Mouse (Mus musculus) T-cell, adult 66 days (primary cell): ENCODE results near the gene Olfr1255. TPM values are rescaled to one million over a fixed set of nuclear protein-coding genes. Genes with fewer than 3 reads are reported as not detected.

Source experiments
- total RNA-seq, 2 experiments: library from RNA; stranded (reverse); gene quantifications; 3 replicates in 1 of 2; 4 replicates in 1 of 2; pipeline ENCODE4 v1.2.4; 2023

Olfr1255 gene
- not detected for total RNA-seq

DNA sequence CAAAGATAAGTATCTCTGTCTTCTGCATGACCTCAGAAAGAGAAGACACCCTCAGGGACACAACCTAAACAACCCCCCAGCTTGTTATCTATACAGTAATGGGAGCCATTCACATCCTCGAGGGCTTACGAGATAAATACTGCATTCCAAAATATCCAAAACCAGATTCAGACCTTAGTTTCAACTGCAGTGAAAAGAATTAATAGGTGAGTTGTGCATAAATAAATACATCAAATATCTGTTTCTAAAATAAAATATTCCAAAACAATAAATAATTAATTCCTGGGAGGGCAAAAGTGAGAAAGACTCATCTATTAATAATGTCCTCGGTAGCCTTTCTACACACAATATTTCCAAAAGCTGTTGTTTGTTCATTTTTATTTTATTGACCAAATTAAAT is at the start of gene Olfr1255:
Gene Olfr1255 (plus strand): TSS at position 301 of the 400 bp plus-strand sequence.

DNA sequence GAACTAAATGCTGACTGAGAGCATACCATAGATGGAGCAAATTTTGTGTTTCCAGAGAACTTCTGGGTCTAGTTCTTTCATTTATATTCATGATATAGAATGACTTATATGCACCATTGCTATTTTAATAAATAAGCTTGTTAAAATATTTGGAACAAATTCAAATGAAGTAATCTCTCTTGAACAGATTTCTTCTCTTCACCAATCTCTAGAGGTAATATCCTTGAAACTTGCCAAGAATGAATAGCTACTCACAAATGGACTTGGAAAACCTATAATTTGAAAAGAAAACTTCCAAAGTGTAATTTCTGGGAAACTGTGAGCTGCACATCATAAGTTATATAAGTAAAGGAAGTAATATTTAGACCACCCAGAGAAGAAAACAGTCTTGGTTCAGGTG is 18.3 kb upstream of the Olfr1255 start, which contains the start of gene Olfr1254:
Gene Olfr1254 (minus strand): TSS at position 101 of the 400 bp plus-strand sequence.

DNA sequence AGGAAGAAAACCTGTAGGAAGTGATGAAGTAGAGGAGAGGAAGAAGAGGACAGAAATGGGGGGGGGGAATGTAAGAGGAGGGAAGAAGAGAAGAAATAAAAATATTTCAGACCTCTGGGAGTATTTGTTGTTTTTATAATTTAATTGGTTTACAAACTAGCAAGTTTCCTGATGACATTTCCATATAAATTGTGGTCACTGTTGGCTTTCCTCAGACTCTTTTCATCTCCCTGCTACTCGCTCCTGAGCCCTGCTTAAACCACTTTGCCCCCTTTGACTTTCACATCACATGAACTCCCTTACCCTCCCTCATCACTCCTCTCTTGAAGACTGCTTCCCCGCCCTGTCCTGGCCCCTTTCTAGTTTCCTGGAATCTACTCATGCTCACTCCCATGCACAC is 29.6 kb downstream of the Olfr1255 start, which contains the start of gene Olfr1256:
Gene Olfr1256 (minus strand): TSS at position 101 of the 400 bp plus-strand sequence.

DNA sequence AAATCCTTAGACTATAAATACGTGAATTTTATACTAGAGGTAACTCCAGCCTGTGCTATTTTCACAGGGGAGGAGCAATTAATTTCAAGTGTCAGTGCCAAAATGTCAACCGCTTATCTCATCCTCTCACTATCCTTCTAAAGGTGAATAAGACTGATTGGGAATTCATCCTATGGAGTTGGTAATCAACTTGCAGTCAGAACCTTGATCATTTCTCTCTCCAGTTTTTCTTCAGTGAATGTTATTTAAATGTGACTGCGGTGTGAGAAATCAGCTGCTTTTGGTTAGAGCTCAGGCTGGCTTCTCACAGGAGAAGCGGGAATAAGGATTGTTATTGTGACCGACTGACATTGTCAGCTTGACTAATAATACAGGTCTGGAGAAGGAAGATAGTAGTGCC is 36.3 kb downstream of the Olfr1255 start, which contains the start of gene Olfr48:
Gene Olfr48 (minus strand): TSS at position 101 of the 400 bp plus-strand sequence.

Other genes starting within 250 kb of the Olfr1255 start
- gene Olfr1245, start 233.6 kb upstream of the Olfr1255 start, total RNA-seq, result not detected
- not detected for gene Olfr1246, start 218.9 kb upstream of the Olfr1255 start, total RNA-seq
- under 1 TPM in 1 of 2 experiments, not detected in 1; 0.09 TPM for gene Olfr1247, start 197.9 kb upstream of the Olfr1255 start, total RNA-seq
- gene Olfr1248, start 193.8 kb upstream of the Olfr1255 start, total RNA-seq, result not detected
- gene Olfr1249, start 177.1 kb upstream of the Olfr1255 start, total RNA-seq, result not detected
- gene Olfr1250, start 150.6 kb upstream of the Olfr1255 start, total RNA-seq, result not detected
- gene Olfr1251, start 140.1 kb upstream of the Olfr1255 start, total RNA-seq, result not detected
- not detected for gene Olfr1252, start 87.0 kb upstream of the Olfr1255 start, total RNA-seq
- gene Olfr1253, start 55.0 kb upstream of the Olfr1255 start, total RNA-seq, result not detected
- gene Olfr1254, start 18.4 kb upstream of the Olfr1255 start, total RNA-seq, result not detected
- gene Olfr1256, start 29.5 kb downstream of the Olfr1255 start, total RNA-seq, result not detected
- gene Olfr48, start 36.2 kb downstream of the Olfr1255 start, total RNA-seq, result not detected
- gene Olfr1257, start 66.4 kb downstream of the Olfr1255 start, total RNA-seq, result not detected
- not detected for gene Olfr1258, start 115.3 kb downstream of the Olfr1255 start, total RNA-seq
- not detected for gene Olfr1259, start 136.6 kb downstream of the Olfr1255 start, total RNA-seq
- not detected for gene Olfr1260, start 162.3 kb downstream of the Olfr1255 start, total RNA-seq
- gene Olfr1261, start 179.2 kb downstream of the Olfr1255 start, total RNA-seq, result not detected
- gene Olfr1262, start 188.1 kb downstream of the Olfr1255 start, total RNA-seq, result not detected
- gene Olfr1263, start 200.1 kb downstream of the Olfr1255 start, total RNA-seq, result not detected
- gene Olfr1264, start 213.5 kb downstream of the Olfr1255 start, total RNA-seq, result not detected
- not detected for gene Olfr1265, start 223.3 kb downstream of the Olfr1255 start, total RNA-seq